8 mouse cellular contexts compared by ENCODE assay signal in the genomic region with DNA sequence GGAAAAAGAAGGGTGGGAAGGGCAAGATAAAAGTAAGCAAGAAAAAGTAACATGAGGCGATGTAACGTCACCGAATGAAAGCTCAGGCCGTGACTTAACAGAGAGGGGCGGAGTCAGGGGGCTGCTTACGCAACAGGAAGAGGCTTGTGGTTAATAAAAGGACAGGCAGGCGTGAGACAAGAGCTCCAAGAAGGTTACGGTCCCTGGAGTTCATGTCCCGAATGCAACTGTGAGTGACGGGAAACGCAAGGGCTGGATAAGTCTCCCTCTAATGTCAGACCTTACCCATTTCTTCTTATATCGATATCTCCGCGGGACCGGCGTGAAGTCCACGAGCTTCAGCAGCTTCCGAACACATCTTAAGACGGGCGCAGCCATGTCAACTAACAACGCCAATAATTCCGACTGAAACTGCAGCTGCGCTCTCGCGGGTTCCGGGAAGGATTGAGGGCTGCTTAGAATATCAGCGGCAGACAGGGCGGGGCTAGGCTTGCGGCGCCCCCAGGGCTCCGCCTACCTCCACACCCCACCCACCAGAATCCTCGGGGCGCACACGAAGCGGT. TPM values are rescaled to one million over a fixed set of nuclear protein-coding genes. Genes with fewer than 3 reads are reported as not detected.
DNase-seq lines count a peak whose midpoint lies in the region; ATAC-seq and TF ChIP-seq lines count a peak whose summit lies in the region.

A gene (minus strand): TSS at position 478 of the 563 bp plus-strand sequence.

- H3K4me3 ChIP-seq in hindbrain, embryonic 13.5 days: peak within 1 kb of the TSS; percentile 59

- peak within 1 kb of the TSS; percentile 93 for H3K27ac ChIP-seq in hindbrain, embryonic 13.5 days

- ATAC-seq in Patski: peak; percentile 96
- ATAC-seq in hindbrain, embryonic 13.5 days (ENCODE audit: low FRiP score): peak; percentile 96

- H3K4me1 ChIP-seq in hindbrain, embryonic 13.5 days (replicated peaks): peaks cover 20% of the 10 kb centered on the region

- DNase-seq in Patski (ENCODE audit: low read depth, low spot score): peak; percentile 41
- peak; percentile 86 to 88 for DNase-seq in cerebellum, postnatal 14 days
- DNase-seq in frontal cortex, postnatal 14 days (ENCODE audit: low spot score in 2 of 2): peak; percentile 81 to 82
- DNase-seq in layer of hippocampus, postnatal 25 days (ENCODE audit: extremely low spot score in 1 of 2, low spot score in 1 of 2): peak; percentile 80
- DNase-seq in lung, postnatal 25 days (ENCODE audit: low spot score): peak; percentile 93
- peak; percentile 91 for DNase-seq in retina, embryonic 14.5 days (ENCODE audit: low spot score)
- peak; percentile 94 for DNase-seq in thymus, postnatal 4 days

- POLR2A ChIA-PET in Patski (lab: Charles Lee): interaction anchor here (0.7 kb wide), 1 partner anchor 11 kb away, joined by 3 read pairs; no protein-coding TSS in a partner anchor

- H3K9ac ChIP-seq in hindbrain, embryonic 13.5 days: peak within 1 kb of the TSS; percentile 72

- no peaks in the 10 kb centered on the region for H3K27me3 ChIP-seq in Patski
- no peaks in the 10 kb centered on the region for H3K27me3 ChIP-seq in hindbrain, embryonic 13.5 days

- H3K36me3 ChIP-seq in hindbrain, embryonic 13.5 days: 0 out of 2 replicates have a peak, but pooled peaks cover under 1% of the 10 kb centered on the region

- H3K9me3 ChIP-seq in hindbrain, embryonic 13.5 days: no peaks in the 10 kb centered on the region

- no peak for TF ChIP-seq CTCF in Patski (IDR thresholded peaks at IDR 0.05)

- WGBS in hindbrain, embryonic 13.5 days: under 1% methylated on average over 35 of the region's 35 CpGs

- CTCF ChIA-PET in Patski (lab: Charles Lee): interaction anchor here (1.1 kb wide), 1 partner anchor 11 kb away, joined by 3 read pairs; no protein-coding TSS in a partner anchor

- in situ Hi-C loops in Patski (cut with MboI; ENCODE audit: low pct_unique_long_range_greater_than_20kb): no loop called here

- peak within 1 kb of the TSS; percentile 71 for H3K4me2 ChIP-seq in hindbrain, embryonic 13.5 days

RNA-seq across cellular contexts. Expression of the gene that starts here (rescaled TPM):
- 7.2 TPM for polyA plus RNA-seq in Patski (2021)
- 13.8 and 15.7 TPM in 2 replicates for polyA plus RNA-seq in hindbrain, embryonic 13.5 days (2015; fragmentation: Nextera tagmentation; extraction: Ambion mirVana)
- total RNA-seq in layer of hippocampus, postnatal 25 days (2021): 1 to 10 TPM; 7.5 to 8.3 TPM

Comparison
In these comparisons a context has a peak if more than half of its experiments do, and no peak if none do; other contexts are left out.
1. Peak in every context shown above with its lines: DNase-seq, ATAC-seq, H3K4me3 ChIP-seq and H3K27ac ChIP-seq.
2. DNase-seq: peak in every context shown above with its lines; median percentile 94 in thymus, postnatal 4 days; 93 in lung, postnatal 25 days; 91 in retina, embryonic 14.5 days; 87 in cerebellum, postnatal 14 days; 82 in frontal cortex, postnatal 14 days; 80 in layer of hippocampus, postnatal 25 days; 41 in Patski.